Mouse (Mus musculus) heart, postnatal 10 days (tissue): ENCODE results near the gene Sh3pxd2a. TPM values are rescaled to one million over a fixed set of nuclear protein-coding genes. Genes with fewer than 3 reads are reported as not detected.

Source experiments
- DNase-seq, 2 experiments: peaks; one replicate each; pipeline ENCODE4 v3.0.0; 2021
- intact Hi-C: fragments of 180-260 bp; cut with DNase I; formaldehyde crosslinking; loops from one replicate; pipeline ENCODE4 v1.15.1; 2025
- total RNA-seq, 2 experiments: library from RNA; stranded (reverse); gene quantifications; 2 replicates each; pipeline ENCODE4 v1.2.3; 2021

Gene Sh3pxd2a
- total RNA-seq, 2 experiments from 2014 or later, result 87.9 to 93.7 TPM

GRCm38 (mm10) chr19:47264322-47265092, 199.7 kb downstream of the Sh3pxd2a start:
- peak; percentile 81 to 89 for DNase-seq
- intact Hi-C loops, result loop anchor here (1.0 kb wide), 1 partner anchor 74 kb away; no protein-coding TSS in a partner anchor

GRCm38 (mm10) chr19:47263621-47264020, 200.6 kb downstream of the Sh3pxd2a start:
- intact Hi-C loops, result loop anchor here (1.0 kb wide), 1 partner anchor 75 kb away; no protein-coding TSS in a partner anchor
- no peak for DNase-seq

GRCm38 (mm10) chr19:47261196-47261595, 203.0 kb downstream of the Sh3pxd2a start:
- no peak for DNase-seq
- intact Hi-C loops, result no loop called here

GRCm38 (mm10) chr19:47259581-47259980, 204.6 kb downstream of the Sh3pxd2a start:
- DNase-seq, result peak; percentile 43 to 60
- intact Hi-C loops, result loop anchor here (5.0 kb wide), 1 partner anchor 82 kb away; the partner anchor contains the start of gene Neurl1a

- no peak for DNase-seq
- intact Hi-C loops, result loop anchor here (5.0 kb wide), 1 partner anchor 79 kb away; the partner anchor contains the start of gene Neurl1a
These were observed 208.3 kb downstream of the Sh3pxd2a start for GRCm38 (mm10) chr19:47255919-47256318.

GRCm38 (mm10) chr19:47255036-47255435, 209.2 kb downstream of the Sh3pxd2a start:
- intact Hi-C loops, result loop anchor here (5.0 kb wide), 1 partner anchor 78 kb away; the partner anchor contains the start of gene Neurl1a
- no peak for DNase-seq

DNA sequence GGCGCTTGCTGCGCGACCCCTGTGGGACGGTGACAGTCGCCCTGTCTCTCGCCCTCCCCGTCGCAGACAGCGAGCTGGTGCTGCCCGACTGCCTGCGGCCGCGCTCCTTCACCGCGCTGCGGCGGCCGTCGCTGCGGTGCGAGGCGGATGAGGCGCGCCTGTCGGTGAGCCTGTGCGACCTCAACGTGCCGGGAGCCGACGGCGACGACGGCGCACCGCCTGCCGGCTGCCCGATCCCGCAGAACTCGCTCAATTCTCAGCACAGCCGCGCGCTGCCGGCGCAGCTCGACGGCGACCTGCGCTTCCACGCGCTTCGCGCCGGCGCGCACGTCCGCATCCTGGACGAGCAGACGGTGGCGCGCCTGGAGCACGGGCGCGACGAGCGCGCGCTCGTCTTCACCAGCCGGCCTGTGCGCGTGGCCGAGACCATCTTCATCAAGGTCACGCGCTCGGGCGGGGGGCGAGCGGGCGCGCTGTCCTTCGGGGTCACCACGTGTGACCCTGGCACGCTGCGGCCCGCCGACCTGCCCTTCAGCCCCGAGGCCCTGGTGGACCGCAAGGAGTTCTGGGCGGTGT, 211.1 kb downstream of the Sh3pxd2a start:
- no peak for DNase-seq
- intact Hi-C loops, result no loop called here

DNA sequence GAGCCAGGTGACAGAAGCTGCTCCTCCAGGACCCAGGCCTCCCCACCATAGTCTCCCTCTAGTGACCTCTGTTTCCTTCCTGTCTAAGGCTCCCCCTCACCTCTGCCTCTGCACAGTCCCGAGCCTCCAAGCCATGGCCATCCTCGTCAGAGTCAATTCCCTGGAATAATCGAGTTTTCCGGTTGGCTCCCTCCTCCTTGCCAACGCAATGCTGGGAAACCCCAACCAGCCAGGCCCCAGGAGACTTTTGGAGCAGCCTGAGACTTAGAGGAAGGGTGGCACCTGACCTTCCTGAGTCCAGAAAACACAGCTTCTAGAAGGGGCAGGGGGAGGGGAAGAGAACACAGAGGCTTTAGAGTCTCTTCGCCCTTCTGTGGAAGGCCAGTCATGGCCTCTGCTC, 213.3 kb downstream of the Sh3pxd2a start:
- intact Hi-C loops, result no loop called here
- no peak for DNase-seq

DNA sequence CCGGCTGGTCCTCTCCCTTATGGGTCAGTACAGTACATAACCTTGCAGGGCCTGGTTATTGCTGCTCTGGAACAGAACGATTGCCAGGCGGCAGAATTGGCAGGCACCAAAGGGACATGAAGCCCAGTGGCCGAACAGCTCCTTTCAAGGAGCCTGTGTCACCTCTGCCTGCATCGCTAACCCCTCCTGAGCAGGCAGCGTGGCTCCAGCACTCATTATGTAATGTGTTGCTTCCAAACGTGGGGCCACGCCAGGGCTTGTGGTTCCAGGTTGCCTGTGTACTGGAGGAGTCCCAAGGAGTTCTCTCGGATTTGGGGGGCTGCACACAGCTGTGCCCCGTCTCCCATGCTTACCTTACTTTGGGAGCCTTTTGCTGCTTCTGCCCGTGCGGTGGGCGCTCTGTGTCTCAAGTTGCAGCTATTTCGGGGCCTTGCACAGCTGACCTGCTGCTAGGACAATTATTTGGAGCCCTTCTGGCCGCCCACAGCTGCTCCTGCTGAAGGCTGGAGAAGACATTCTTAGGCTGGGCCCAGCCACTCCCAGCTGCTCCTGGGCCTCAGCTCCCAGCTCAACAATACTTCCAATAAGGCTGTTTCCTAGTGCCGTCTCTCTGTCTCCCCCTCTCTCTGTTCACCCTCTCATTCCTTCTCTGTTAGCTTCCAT, 215.2 kb downstream of the Sh3pxd2a start:
- no peak for DNase-seq
- intact Hi-C loops, result no loop called here

- intact Hi-C loops, result no loop called here
- DNase-seq, result no peak
These were observed 215.9 kb downstream of the Sh3pxd2a start for GRCm38 (mm10) chr19:47248296-47248695.

GRCm38 (mm10) chr19:47247791-47248190, 216.4 kb downstream of the Sh3pxd2a start:
- intact Hi-C loops, result no loop called here
- DNase-seq, result no peak

- DNase-seq, result no peak
- intact Hi-C loops, result no loop called here
These were observed 218.7 kb downstream of the Sh3pxd2a start for GRCm38 (mm10) chr19:47245512-47245911.

DNA sequence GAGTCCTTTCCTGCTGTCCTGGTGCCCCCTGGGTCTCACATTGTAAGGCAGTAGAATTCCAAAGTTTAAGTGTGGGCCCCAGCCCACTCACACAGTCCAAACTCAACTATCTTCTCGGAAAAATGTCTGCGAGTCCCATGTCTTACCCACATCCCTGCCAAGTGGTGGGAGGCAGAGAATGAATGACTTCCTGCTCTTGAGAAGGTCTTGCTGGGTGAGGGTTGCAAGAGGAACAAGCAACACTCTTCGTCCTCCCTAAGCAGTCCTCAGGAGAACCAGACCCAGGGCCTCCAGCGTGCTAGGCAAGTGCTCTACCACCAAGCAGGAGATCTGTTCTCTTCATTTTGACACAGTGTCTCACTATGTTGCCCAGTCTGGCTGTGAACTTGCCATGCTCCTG, 222.0 kb downstream of the Sh3pxd2a start:
- no peak for DNase-seq

GRCm38 (mm10) chr19:47240957-47241356, 223.2 kb downstream of the Sh3pxd2a start:
- intact Hi-C loops, result no loop called here
- DNase-seq, result no peak

More for the DNA sequence above, 222.0 kb downstream of the Sh3pxd2a start:
- intact Hi-C loops, result no loop called here

DNA sequence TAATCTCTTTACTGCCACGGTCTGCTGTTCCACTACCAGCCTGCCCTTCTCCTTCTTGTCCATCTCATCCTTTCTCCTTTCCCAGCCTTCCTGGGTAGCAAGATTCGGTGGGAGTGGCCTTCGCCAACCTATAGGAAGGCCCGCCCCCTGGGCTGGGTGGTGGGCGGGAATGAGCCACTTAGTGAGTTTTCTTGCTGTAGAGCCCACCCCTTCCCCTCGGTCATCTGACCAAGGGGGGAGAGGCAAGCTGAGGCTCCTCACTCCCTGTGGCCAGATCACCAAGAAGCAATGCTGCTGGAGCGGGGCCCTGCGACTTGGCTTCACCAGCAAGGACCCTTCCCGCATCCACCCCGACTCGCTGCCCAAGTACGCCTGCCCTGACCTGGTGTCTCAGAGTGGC, 224.1 kb downstream of the Sh3pxd2a start:
- intact Hi-C loops, result no loop called here
- no peak for DNase-seq

DNA sequence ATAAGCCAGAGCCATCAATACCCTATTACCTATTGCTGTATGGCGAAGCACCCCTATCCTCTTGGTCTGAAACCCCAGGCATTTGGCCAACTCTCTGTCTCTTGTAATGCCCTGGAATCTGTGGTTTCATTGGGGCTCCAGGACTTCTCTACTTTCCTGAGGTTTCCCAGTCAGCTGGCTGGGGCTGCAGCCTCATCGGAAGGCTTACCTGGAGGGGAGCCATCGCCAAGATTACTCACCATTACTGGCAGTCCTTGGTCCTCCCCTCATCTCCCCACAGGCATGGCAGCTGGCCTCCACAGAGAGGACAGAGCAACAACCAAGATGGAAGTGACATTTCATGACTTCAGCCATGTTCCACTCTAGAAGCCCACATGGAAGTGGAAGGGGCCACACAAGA, 231.1 kb downstream of the Sh3pxd2a start:
- DNase-seq, result no peak
- intact Hi-C loops, result no loop called here

DNA sequence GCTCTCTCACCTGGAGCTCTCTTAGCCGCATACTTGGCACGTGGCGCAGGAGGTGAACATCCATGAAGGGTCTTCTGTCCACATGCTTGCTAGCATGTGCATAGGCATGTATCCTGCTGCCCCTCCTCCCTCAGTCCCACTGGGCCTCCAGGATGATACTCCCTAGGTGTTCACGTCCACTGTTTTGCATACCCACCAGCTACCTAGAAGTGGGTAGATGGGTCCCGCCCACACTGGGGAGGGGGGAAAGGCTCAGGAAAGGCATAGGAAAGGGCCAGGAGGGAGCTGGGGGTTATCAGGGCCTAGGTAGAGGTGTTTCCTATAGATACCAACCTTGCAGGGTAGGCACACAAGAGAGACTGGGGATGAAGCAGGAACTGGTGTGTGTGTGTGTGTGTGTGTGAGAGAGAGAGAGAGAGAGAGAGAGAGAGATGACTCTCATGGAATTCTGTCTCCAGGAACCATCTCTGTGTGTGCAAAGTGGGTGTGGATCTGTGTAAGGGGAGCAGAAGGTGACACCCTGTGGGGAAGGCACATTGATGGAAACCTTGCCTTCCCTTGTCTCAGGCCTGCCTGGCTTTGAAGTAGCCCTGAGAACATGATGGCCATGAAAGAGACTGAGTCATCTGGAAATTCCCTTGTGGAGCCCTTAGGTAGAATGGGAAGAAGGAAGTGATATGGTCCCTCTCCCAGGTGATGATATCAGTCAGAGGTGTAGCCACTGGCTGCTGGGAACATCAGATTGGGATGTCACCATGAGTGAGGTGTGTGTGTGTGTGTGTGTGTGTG, 231.9 kb downstream of the Sh3pxd2a start:
- intact Hi-C loops, result no loop called here
- no peak for DNase-seq

DNA sequence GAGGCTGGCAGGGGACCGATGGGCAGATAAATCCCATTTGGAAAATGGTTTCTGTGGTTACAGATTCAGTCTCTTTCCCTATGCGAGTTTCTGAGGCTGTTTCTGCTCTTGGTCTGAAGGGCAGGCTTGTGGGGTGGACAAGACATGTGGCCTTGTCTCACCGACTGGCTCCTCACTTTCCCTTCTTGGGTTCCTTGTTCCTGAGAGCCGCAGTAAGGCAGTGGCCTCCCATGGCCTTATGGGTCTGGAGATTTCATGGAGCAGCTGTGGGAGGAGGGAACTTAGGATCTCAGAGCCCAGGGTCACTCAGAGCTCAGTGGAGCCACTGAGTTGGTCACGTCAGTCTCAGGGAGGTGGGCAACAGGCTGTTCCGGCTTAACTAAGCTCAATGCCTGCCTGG, 232.8 kb downstream of the Sh3pxd2a start:
- no peak for DNase-seq
- intact Hi-C loops, result no loop called here

GRCm38 (mm10) chr19:47230682-47231081, 233.5 kb downstream of the Sh3pxd2a start:
- DNase-seq, result no peak
- intact Hi-C loops, result no loop called here

DNA sequence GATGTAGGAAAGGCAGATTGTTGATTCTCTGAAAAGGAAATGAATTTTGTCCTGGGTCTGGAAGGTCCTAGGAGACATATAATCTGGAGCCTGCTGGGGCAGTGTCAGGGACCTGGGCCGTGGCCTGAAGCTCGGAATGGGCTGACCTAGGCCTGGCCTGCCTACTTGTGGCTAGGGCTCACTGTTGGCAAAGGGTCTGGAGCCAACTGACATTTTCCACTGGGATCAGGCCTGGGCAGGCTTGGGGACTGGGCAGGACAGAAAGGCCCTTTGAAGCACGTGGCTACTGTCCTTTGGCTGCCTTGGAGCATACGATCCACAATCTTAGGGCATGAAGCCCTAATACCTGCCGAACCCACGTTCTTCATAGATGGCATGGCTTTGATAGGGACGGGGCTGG, 234.1 kb downstream of the Sh3pxd2a start:
- intact Hi-C loops, result no loop called here
- no peak for DNase-seq

GRCm38 (mm10) chr19:47229461-47229860, 234.7 kb downstream of the Sh3pxd2a start:
- no peak for DNase-seq
- intact Hi-C loops, result no loop called here
